Mouse (Mus musculus) hindbrain, embryonic 16.5 days (tissue): ENCODE results near the gene Ube2z. TPM values are rescaled to one million over a fixed set of nuclear protein-coding genes. Genes with fewer than 3 reads are reported as not detected.
"Not testable (repeated sequence)": the region's sequence is repeated elsewhere in the genome, so short reads cannot be mapped to it uniquely, and the experiment has no call there.

Experiments
- ATAC-seq: fragments of 200-750 bp; cut with Nextera tagmentation; 2 replicates; pipeline ENCODE4 v1.8.0; 2017; ENCODE audit warnings: moderate TSS enrichment, moderate library complexity
- H3K27ac ChIP-seq: fragments of 300-500 bp; sonication (generic); 2 replicates; pipeline ENCODE4 v1.5.1; 2014; ENCODE audit warnings: low read depth, mild to moderate bottlenecking, control low read depth, low read length, moderate library complexity
- H3K27me3 ChIP-seq: fragments of 300-500 bp; sonication (generic); replicated peaks from 2 replicates; pipeline ENCODE4 v1.6.1; 2014; ENCODE audit warnings: low read length; ENCODE audit not compliant: control insufficient read depth, insufficient read depth
- H3K36me3 ChIP-seq: fragments of 300-500 bp; sonication (generic); 2 replicates; pipeline ENCODE4 v1.6.1; 2014; ENCODE audit warnings: mild to moderate bottlenecking, low read length, moderate library complexity, mixed read lengths; ENCODE audit not compliant: control insufficient read depth, insufficient read depth
- H3K4me1 ChIP-seq: fragments of 300-500 bp; sonication (generic); 2 replicates; pipeline ENCODE4 v1.6.1; 2014; ENCODE audit warnings: low read depth, low read length; ENCODE audit not compliant: control insufficient read depth, insufficient read depth
- H3K4me2 ChIP-seq: fragments of 300-500 bp; sonication (generic); 2 replicates; pipeline ENCODE4 v1.6.1; 2014; ENCODE audit warnings: mild to moderate bottlenecking, low read length, control low read depth, moderate library complexity
- H3K4me3 ChIP-seq: fragments of 300-500 bp; sonication (generic); 2 replicates; pipeline ENCODE4 v1.5.1; 2014; ENCODE audit warnings: mild to moderate bottlenecking, low read length, control low read depth, moderate library complexity
- H3K9ac ChIP-seq: fragments of 300-500 bp; sonication (generic); 2 replicates; pipeline ENCODE4 v1.6.1; 2014; ENCODE audit warnings: low read depth, mild to moderate bottlenecking, control low read depth, low read length, moderate library complexity
- H3K9me3 ChIP-seq: fragments of 300-500 bp; sonication (generic); 2 replicates; pipeline ENCODE4 v1.6.1; 2014; ENCODE audit warnings: mild to moderate bottlenecking, low read length, moderate library complexity; ENCODE audit not compliant: control insufficient read depth
- WGBS: fragments of 180-500 bp; shearing (Covaris S2); extraction: QIAGEN DNeasy Blood & Tissue Kit; methylation state at CpG from one replicate; pipeline ENCODE4 v1.1.7; 2014; 5-methylcytosine and 5-hydroxymethylcytosine counted together
- polyA plus RNA-seq: library from polyadenylated mRNA; unstranded; fragments of >200 nt; fragmentation: Nextera tagmentation; extraction: Ambion mirVana; gene quantifications from 2 replicates; pipeline ENCODE4 v1.2.1, GENCODE M21; 2015

The Ube2z gene
- polyA plus RNA-seq: 37.5 and 38.4 TPM in 2 replicates

GRCm38 (mm10) chr11:96065215-96065911, at the start of gene Ube2z:
Gene Ube2z, minus strand, starts transcription at chr11:96065388.
- Histone ChIP-seq H3K4me2 (peak within 1 kb of the TSS; percentile 96), H3K4me3 (peak within 1 kb of the TSS; percentile 77), H3K36me3 (peaks cover 7% of the 10 kb centered on the region), H3K27me3 (no peaks in the 10 kb centered on the region), H3K27ac (peak within 1 kb of the TSS; percentile 84), H3K9ac (peak within 1 kb of the TSS; percentile 93), H3K9me3 (no peaks in the 10 kb centered on the region), H3K4me1 (peaks cover 23% of the 10 kb centered on the region)
- peak; percentile 98 for ATAC-seq
- 5% methylated on average over 40 of the region's 50 CpGs for WGBS

GRCm38 (mm10) chr11:96114077-96114476, 48.9 kb upstream of the Ube2z start:
- no peak overlapping the region for H3K27ac ChIP-seq
- 74% methylated on average over 2 of the region's 2 CpGs for WGBS
- no peaks in the 10 kb centered on the region for H3K9me3 ChIP-seq

GRCm38 (mm10) chr11:96111751-96112150, 46.6 kb upstream of the Ube2z start, which contains the start of gene Calcoco2:
Gene Calcoco2, minus strand, starts transcription at chr11:96111964.
- Histone ChIP-seq H3K4me2 (no peak within 1 kb of the TSS), H3K36me3 (no peaks in the 10 kb centered on the region), H3K27ac (no peak within 1 kb of the TSS), H3K4me1 (no peaks in the 10 kb centered on the region), H3K27me3 (no peaks in the 10 kb centered on the region), H3K9ac (no peak within 1 kb of the TSS), H3K4me3 (no peak within 1 kb of the TSS), H3K9me3 (no peaks in the 10 kb centered on the region)
- ATAC-seq: no peak
- 44% methylated on average over 14 of the region's 14 CpGs for WGBS

More at GRCm38 (mm10) chr11:96114077-96114476, 48.9 kb upstream of the Ube2z start:
- no peaks in the 10 kb centered on the region for H3K36me3 ChIP-seq
- H3K9ac ChIP-seq: no peak overlapping the region
- no peak overlapping the region for H3K4me2 ChIP-seq
- no peaks in the 10 kb centered on the region for H3K27me3 ChIP-seq
- H3K4me3 ChIP-seq: no peak overlapping the region
- ATAC-seq: no peak
- H3K4me1 ChIP-seq: no peaks in the 10 kb centered on the region

GRCm38 (mm10) chr11:96110950-96111349, 45.8 kb upstream of the Ube2z start:
- not testable (repeated sequence) for H3K4me1 ChIP-seq, H3K9ac ChIP-seq, H3K4me2 ChIP-seq, ATAC-seq, H3K27me3 ChIP-seq, H3K36me3 ChIP-seq, H3K9me3 ChIP-seq, H3K4me3 ChIP-seq, H3K27ac ChIP-seq
- WGBS: 56% methylated on average over 2 of the region's 2 CpGs

GRCm38 (mm10) chr11:96108376-96108775, 43.2 kb upstream of the Ube2z start:
- no peaks in the 10 kb centered on the region for H3K9me3 ChIP-seq
- no peaks in the 10 kb centered on the region for H3K36me3 ChIP-seq
- no peaks in the 10 kb centered on the region for H3K27me3 ChIP-seq
- H3K27ac ChIP-seq: no peak overlapping the region
- no peak for ATAC-seq
- no peaks in the 10 kb centered on the region for H3K4me1 ChIP-seq
- no peak overlapping the region for H3K9ac ChIP-seq
- H3K4me3 ChIP-seq: no peak overlapping the region
- H3K4me2 ChIP-seq: no peak overlapping the region
- 76% methylated on average over 1 of the region's 1 CpGs for WGBS

GRCm38 (mm10) chr11:96093361-96093760, 28.2 kb upstream of the Ube2z start:
- WGBS: 16% methylated on average over 3 of the region's 3 CpGs
- Histone ChIP-seq H3K4me2 (no peak overlapping the region), H3K9me3 (no peaks in the 10 kb centered on the region), H3K27me3 (no peaks in the 10 kb centered on the region), H3K4me3 (no peak overlapping the region), H3K9ac (no peak overlapping the region), H3K27ac (no peak overlapping the region), H3K36me3 (no peaks in the 10 kb centered on the region), H3K4me1 (no peaks in the 10 kb centered on the region)
- ATAC-seq: no peak

GRCm38 (mm10) chr11:96092674-96093291, 27.6 kb upstream of the Ube2z start:
- no peaks in the 10 kb centered on the region for H3K27me3 ChIP-seq
- H3K9me3 ChIP-seq: peaks cover 3% of the 10 kb centered on the region; the same call in 1 of the 2 replicates
- H3K36me3 ChIP-seq: no peaks in the 10 kb centered on the region
- no peak overlapping the region for H3K4me2 ChIP-seq
- H3K9ac ChIP-seq: no peak overlapping the region
- H3K27ac ChIP-seq: no peak overlapping the region
- no peak overlapping the region for H3K4me3 ChIP-seq
- WGBS: 46% methylated on average over 7 of the region's 7 CpGs
- ATAC-seq: no peak
- H3K4me1 ChIP-seq: no peaks in the 10 kb centered on the region

- Histone ChIP-seq H3K36me3 (no peaks in the 10 kb centered on the region), H3K9me3 (peaks cover 3% of the 10 kb centered on the region; the same call in 1 of the 2 replicates), H3K9ac (no peak overlapping the region), H3K27ac (no peak overlapping the region), H3K4me2 (no peak overlapping the region), H3K4me1 (no peaks in the 10 kb centered on the region), H3K27me3 (no peaks in the 10 kb centered on the region), H3K4me3 (no peak overlapping the region)
- WGBS: 68% methylated on average over 2 of the region's 2 CpGs
- ATAC-seq: no peak
These were observed 25.9 kb upstream of the Ube2z start for GRCm38 (mm10) chr11:96091073-96091472.

GRCm38 (mm10) chr11:96087981-96088380, 22.8 kb upstream of the Ube2z start:
- H3K9ac ChIP-seq: no peak overlapping the region

More at GRCm38 (mm10) chr11:96087981-96088380, 22.8 kb upstream of the Ube2z start:
- H3K27ac ChIP-seq: no peak overlapping the region
- no peak for ATAC-seq
- 87% methylated on average over 6 of the region's 6 CpGs for WGBS
- no peaks in the 10 kb centered on the region for H3K36me3 ChIP-seq
- no peak overlapping the region for H3K4me3 ChIP-seq
- no peaks in the 10 kb centered on the region for H3K4me1 ChIP-seq
- no peaks in the 10 kb centered on the region for H3K27me3 ChIP-seq
- no peak overlapping the region for H3K4me2 ChIP-seq
- peaks cover 3% of the 10 kb centered on the region; the same call in 1 of the 2 replicates for H3K9me3 ChIP-seq
